Mouse (Mus musculus) heart, adult 2 months (tissue): ENCODE measurements around the gene Hoxb2. TPM values are rescaled to one million over a fixed set of nuclear protein-coding genes. Genes with fewer than 3 reads are reported as not detected.

ENCODE experiments used
- DNase-seq, 2 experiments: peaks; one replicate each; pipeline ENCODE4 v3.0.0; 2021
- H3K27ac ChIP-seq: fragments of 200-600 bp; 2 replicates; pipeline ENCODE4 v1.8.1; 2022
- H3K27me3 ChIP-seq: fragments of 200-500 bp; 2 replicates; pipeline ENCODE4 v1.6.1; 2012; ENCODE audit warnings: mild to moderate bottlenecking, low read length, inconsistent platforms, mixed read lengths; ENCODE audit not compliant: control insufficient read depth, insufficient read depth
- H3K36me3 ChIP-seq: fragments of 200-500 bp; 2 replicates; pipeline ENCODE4 v1.6.1; 2012; ENCODE audit warnings: low read length, inconsistent platforms; ENCODE audit not compliant: control insufficient read depth, insufficient read depth
- H3K4me1 ChIP-seq: fragments of 200-500 bp; 2 replicates; pipeline ENCODE4 v1.6.1; 2011; ENCODE audit warnings: low read length; ENCODE audit not compliant: control insufficient read depth, insufficient read depth
- H3K4me3 ChIP-seq: fragments of 200-600 bp; 2 replicates; pipeline ENCODE4 v1.8.1; 2022
- H3K79me2 ChIP-seq: fragments of 200-500 bp; replicated peaks from 2 replicates; pipeline ENCODE4 v1.6.1; 2012; ENCODE audit warnings: mild to moderate bottlenecking, inconsistent platforms, low read length, moderate library complexity, mixed read lengths; ENCODE audit not compliant: control insufficient read depth, insufficient read depth
- H3K9ac ChIP-seq: fragments of 200-500 bp; 2 replicates; pipeline ENCODE4 v1.6.1; 2012; ENCODE audit warnings: low read depth, mild to moderate bottlenecking, control low read depth, inconsistent platforms, low read length, mixed read lengths
- CTCF ChIP-seq: fragments of 200-600 bp; IDR thresholded peaks from 2 replicates; pipeline ENCODE4 v1.8.1; 2022; ENCODE audit warnings: antibody characterized with exemption, mild to moderate bottlenecking, moderate library complexity
- EP300 ChIP-seq: fragments of 200-500 bp; IDR thresholded peaks from 2 replicates; pipeline ENCODE4 v1.6.1; 2011; ENCODE audit warnings: low read depth, low read length, control low read depth; ENCODE audit not compliant: insufficient read depth
- POLR2A ChIP-seq: fragments of 200-500 bp; IDR thresholded peaks from 2 replicates; pipeline ENCODE4 v1.6.1; 2011; ENCODE audit warnings: mild to moderate bottlenecking, low read depth, low read length, control low read depth; ENCODE audit not compliant: insufficient read depth
- WGBS: fragments of 180-500 bp; shearing (Covaris S2); methylation state at CpG from one replicate; pipeline ENCODE4 v1.1.7; 2018; 5-methylcytosine and 5-hydroxymethylcytosine counted together
- intact Hi-C: fragments of 180-260 bp; cut with DNase I; formaldehyde crosslinking; loops from one replicate; pipeline ENCODE4 v1.15.1; 2025
- polyA plus RNA-seq: library from polyadenylated mRNA; depleted of rRNA; stranded (reverse); fragments of >200 nt; gene quantifications from 2 replicates; pipeline ENCODE4 v1.2.3, GENCODE M21; 2012
- total RNA-seq, 2 experiments: library from RNA; stranded (reverse); gene quantifications; 2 replicates each; pipeline ENCODE4 v1.2.3; 2021

The Hoxb2 gene
- total and polyA plus RNA-seq, 3 experiments = 0.23 to 1.4 (median 0.68) TPM

- TF ChIP-seq EP300 (no peak), POLR2A (no peak)
- no peak overlapping the region for H3K9ac ChIP-seq
- DNase-seq = no peak
- no peaks in the 10 kb centered on the region for H3K79me2 ChIP-seq
- WGBS = 19% methylated on average over 5 of the region's 5 CpGs
- H3K36me3 ChIP-seq = no peaks in the 10 kb centered on the region
- H3K27me3 ChIP-seq = peaks cover 12% of the 10 kb centered on the region
- no peaks in the 10 kb centered on the region for H3K4me1 ChIP-seq
- no peak overlapping the region for H3K4me3 ChIP-seq
- intact Hi-C loops = no loop called here
- H3K27ac ChIP-seq = no peak overlapping the region
These were observed 22.6 kb upstream of the Hoxb2 start for GRCm38 (mm10) chr11:96327750-96328149.

GRCm38 (mm10) chr11:96328605-96329004, 21.7 kb upstream of the Hoxb2 start:
- Histone ChIP-seq H3K9ac (no peak overlapping the region), H3K27me3 (peaks cover 19% of the 10 kb centered on the region), H3K36me3 (no peaks in the 10 kb centered on the region), H3K27ac (no peak overlapping the region), H3K79me2 (no peaks in the 10 kb centered on the region), H3K4me1 (no peaks in the 10 kb centered on the region), H3K4me3 (no peak overlapping the region)
- intact Hi-C loops = no loop called here
- DNase-seq = no peak
- TF ChIP-seq EP300 (no peak), POLR2A (no peak), CTCF (no peak)
- WGBS = 22% methylated on average over 8 of the region's 8 CpGs

- Histone ChIP-seq H3K79me2 (no peaks in the 10 kb centered on the region), H3K4me1 (no peaks in the 10 kb centered on the region), H3K4me3 (no peak overlapping the region), H3K36me3 (no peaks in the 10 kb centered on the region), H3K27me3 (peaks cover 15% of the 10 kb centered on the region), H3K27ac (no peak overlapping the region), H3K9ac (no peak overlapping the region)
- intact Hi-C loops = no loop called here
- no peak for DNase-seq
- no peak for TF ChIP-seq EP300
- TF ChIP-seq CTCF = no peak
- no peak for TF ChIP-seq POLR2A
- 7% methylated on average over 8 of the region's 8 CpGs for WGBS
These were observed 18.2 kb upstream of the Hoxb2 start for GRCm38 (mm10) chr11:96332105-96332504.

GRCm38 (mm10) chr11:96332618-96333032, 17.7 kb upstream of the Hoxb2 start:
- Histone ChIP-seq H3K4me3 (no peak overlapping the region), H3K4me1 (no peaks in the 10 kb centered on the region), H3K79me2 (no peaks in the 10 kb centered on the region), H3K27me3 (peaks cover 14% of the 10 kb centered on the region), H3K9ac (0 out of 2 replicates have a peak overlapping the region, but pooled peaks have one; percentile 43), H3K27ac (no peak overlapping the region), H3K36me3 (no peaks in the 10 kb centered on the region)
- TF ChIP-seq POLR2A (no peak), CTCF (no peak), EP300 (no peak)
- intact Hi-C loops = no loop called here
- no peak for DNase-seq
- 8% methylated on average over 35 of the region's 35 CpGs for WGBS

- TF ChIP-seq POLR2A = no peak
- TF ChIP-seq EP300 = no peak
- no peak for TF ChIP-seq CTCF
- H3K79me2 ChIP-seq = no peaks in the 10 kb centered on the region
- H3K27me3 ChIP-seq = peaks cover 14% of the 10 kb centered on the region
- 26% methylated on average over 17 of the region's 17 CpGs for WGBS
- intact Hi-C loops = no loop called here
- no peak overlapping the region for H3K27ac ChIP-seq
- no peak for DNase-seq
- no peaks in the 10 kb centered on the region for H3K4me1 ChIP-seq
- no peak overlapping the region for H3K9ac ChIP-seq
- H3K4me3 ChIP-seq = no peak overlapping the region
- H3K36me3 ChIP-seq = no peaks in the 10 kb centered on the region
These were observed 16.9 kb upstream of the Hoxb2 start for GRCm38 (mm10) chr11:96333241-96334001.

GRCm38 (mm10) chr11:96334002-96334364, 16.3 kb upstream of the Hoxb2 start:
- 31% methylated on average over 2 of the region's 2 CpGs for WGBS
- H3K27ac ChIP-seq = no peak overlapping the region
- no peaks in the 10 kb centered on the region for H3K36me3 ChIP-seq
- TF ChIP-seq POLR2A (no peak), CTCF (no peak), EP300 (no peak)
- H3K9ac ChIP-seq = no peak overlapping the region
- no peaks in the 10 kb centered on the region for H3K4me1 ChIP-seq
- intact Hi-C loops = no loop called here
- no peak for DNase-seq
- H3K27me3 ChIP-seq = peaks cover 14% of the 10 kb centered on the region
- H3K79me2 ChIP-seq = no peaks in the 10 kb centered on the region
- no peak overlapping the region for H3K4me3 ChIP-seq
